Mouse (Mus musculus) cortical plate, adult 2 months (tissue): ENCODE results near the gene Syce2.

Source experiments
- CTCF ChIP-seq: fragments of 200-500 bp; IDR thresholded peaks from 2 replicates; pipeline ENCODE4 v1.5.1; 2011; ENCODE audit warnings: mild to moderate bottlenecking, control low read depth, low read length; ENCODE audit not compliant: insufficient read depth; ENCODE audit errors: extremely low read depth
- POLR2A ChIP-seq: fragments of 200-500 bp; IDR thresholded peaks from 2 replicates; pipeline ENCODE4 v1.6.1; 2011; ENCODE audit warnings: mild to moderate bottlenecking, low read length, control low read depth; ENCODE audit not compliant: insufficient read depth; ENCODE audit errors: extremely low read depth

DNA sequence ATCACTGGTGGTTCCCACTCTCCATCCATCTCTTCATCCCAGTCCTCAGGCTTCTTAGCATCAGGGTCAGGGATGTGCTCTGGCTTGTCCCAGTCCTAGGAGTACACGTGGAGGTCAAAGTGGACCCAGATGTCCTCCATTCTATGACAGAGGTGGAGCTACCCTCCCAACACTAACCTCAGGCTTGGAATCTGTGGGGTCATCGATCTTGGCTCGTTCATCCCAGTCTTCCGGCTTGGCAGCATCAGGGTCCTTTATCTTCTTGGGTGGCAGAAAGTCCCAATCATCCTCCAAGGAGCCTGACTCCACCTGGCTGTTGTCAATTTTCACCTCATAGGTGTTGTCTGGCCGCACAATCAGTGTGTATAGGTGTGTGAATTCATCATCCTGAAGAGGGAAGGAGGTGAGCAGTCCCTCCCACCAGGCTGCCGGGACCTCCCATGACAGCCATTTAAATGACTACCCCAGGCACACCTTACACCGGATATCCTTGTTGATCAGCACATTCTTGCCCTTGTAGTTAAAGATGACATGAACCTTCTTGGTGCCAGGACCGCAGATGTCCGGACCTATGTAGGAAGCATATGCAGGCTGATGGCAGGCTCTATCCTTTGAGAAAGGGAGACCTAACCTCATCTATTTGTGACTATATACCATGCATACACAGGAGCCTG is 27.4 kb upstream of the Syce2 start:
- TF ChIP-seq CTCF (no peak), POLR2A (no peak)
